Mouse (Mus musculus): ENCODE data around the gene Srek1.
A peak's percentile ranks its signal among the peaks of the same experiment; 100 is the strongest.

The Srek1 gene

GRCm38 (mm10) chr13:103726872-103727271, 47.5 kb downstream of the Srek1 start:
- DNase-seq (ENCODE audit: low spot score), result no peak

DNA sequence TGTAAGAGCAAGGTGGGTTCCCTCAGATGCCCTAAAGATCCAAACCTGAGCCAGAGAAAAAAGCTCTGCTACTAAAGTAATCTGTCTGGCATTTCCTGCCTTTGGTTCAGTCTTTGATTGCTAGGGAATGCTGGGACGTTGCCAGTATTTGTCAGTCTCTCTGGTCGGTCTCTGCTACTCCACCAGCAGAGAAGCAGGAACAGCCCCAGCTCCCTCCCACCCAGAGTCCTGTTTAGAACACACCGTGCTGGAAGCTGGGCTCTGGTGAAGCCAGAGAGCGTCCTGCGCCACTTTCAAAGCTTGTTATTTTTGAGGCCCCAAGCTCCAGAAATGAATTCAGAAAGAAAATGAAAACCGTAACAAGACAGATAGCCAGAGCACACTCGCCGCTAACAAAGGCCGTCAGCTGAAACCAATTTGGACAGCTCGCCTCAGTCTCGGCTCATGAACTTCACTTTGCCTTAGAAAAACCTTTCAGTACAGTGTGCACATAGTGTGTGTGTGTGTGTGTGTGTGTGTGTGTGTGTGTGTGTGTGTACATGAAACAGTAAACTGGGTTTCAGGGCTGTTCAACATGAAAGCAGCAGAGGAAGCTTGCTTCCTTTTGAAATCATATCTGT, 62.9 kb downstream of the Srek1 start:
- DNase-seq (ENCODE audit: low spot score), result no peak

DNA sequence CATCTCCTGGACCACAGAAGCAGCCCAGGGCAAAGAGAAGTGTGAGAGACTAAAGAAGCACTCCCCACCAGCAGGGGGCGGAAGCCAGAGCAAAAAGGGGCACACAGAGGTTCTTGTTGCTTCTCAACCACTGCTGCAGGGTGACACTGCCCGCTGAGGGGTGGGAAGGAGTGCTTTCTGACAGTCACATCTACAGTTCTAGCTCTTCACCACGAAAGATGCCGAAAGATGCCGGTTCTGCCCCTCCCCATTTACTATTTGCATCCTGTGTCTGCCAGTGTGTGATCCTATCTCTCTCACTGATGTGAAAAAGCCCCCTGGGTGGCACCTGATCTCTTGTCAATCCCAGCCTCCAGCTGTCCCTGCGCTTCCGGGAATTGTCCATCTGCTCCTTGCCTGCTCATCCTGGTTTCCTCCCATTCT, 64.0 kb downstream of the Srek1 start:
- peak; percentile 25 for DNase-seq (ENCODE audit: low spot score)

- no peak for DNase-seq (ENCODE audit: low spot score)
These were observed 68.9 kb downstream of the Srek1 start for GRCm38 (mm10) chr13:103705436-103705978.

GRCm38 (mm10) chr13:103703833-103704232, 70.6 kb downstream of the Srek1 start:
- no peak for DNase-seq (ENCODE audit: low spot score)

DNA sequence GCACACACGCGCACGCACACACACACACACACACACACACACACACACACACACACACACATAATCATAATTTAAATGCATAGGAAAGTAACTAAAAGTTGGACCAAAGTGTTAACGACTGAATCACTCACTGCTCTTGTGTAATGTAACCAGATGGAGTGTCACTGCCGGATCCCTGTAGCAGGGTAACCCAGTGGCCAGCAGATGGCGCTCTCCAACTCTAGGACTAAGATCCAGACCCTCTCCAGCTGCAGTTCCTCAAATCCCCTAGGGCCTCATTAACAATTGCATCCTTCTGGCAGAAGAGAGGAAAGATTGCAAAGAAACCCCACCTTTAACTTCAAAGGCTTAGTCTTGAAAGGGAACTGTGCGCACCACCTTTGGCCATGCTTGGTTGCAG, 71.0 kb downstream of the Srek1 start:
- DNase-seq (ENCODE audit: low spot score), result peak; percentile 76

- DNase-seq (ENCODE audit: low spot score), result no peak
These were observed 72.1 kb downstream of the Srek1 start for GRCm38 (mm10) chr13:103702266-103702665.

DNA sequence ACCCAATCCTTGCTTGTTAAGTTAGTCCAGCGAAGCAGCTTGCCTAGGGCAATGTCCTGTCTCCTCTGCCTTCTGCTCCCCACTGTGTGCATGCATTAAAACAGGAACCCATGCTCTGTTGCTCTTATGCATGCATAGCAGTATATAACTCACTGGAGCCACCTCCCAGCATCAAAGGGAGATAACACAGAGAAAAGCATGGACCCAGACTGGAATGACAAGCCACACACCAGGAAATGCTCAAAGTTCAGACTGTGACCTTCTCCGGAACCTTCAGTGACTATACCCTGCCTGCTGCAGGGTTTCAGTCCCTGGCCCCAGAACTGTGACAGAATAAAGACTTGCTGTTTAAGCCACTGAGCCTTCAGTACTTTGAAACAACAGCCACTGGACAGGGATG, 73.7 kb downstream of the Srek1 start:
- no peak for DNase-seq (ENCODE audit: low spot score)

- no peak for DNase-seq (ENCODE audit: low spot score)
These were observed 76.4 kb downstream of the Srek1 start for GRCm38 (mm10) chr13:103697993-103698392.

GRCm38 (mm10) chr13:103696164-103696563, 78.2 kb downstream of the Srek1 start:
- DNase-seq (ENCODE audit: low spot score), result peak; percentile 42

- no peak for DNase-seq (ENCODE audit: low spot score)
These were observed 79.0 kb downstream of the Srek1 start for GRCm38 (mm10) chr13:103695456-103695855.

Data from ovary, postnatal 36 days (tissue).